In genomic region chr6:136887854-136888253, GRCm38 (mm10) we compare ENCODE assay signal across 10 mouse cellular contexts. TPM values are rescaled to one million over a fixed set of nuclear protein-coding genes. Genes with fewer than 3 reads are reported as not detected.
A peak's percentile ranks its signal among the peaks of the same experiment; 100 is the strongest.
DNase-seq lines count a peak whose midpoint lies in the region; ATAC-seq and TF ChIP-seq lines count a peak whose summit lies in the region.
"Had no signal": no experiment of that assay in that cellular context is flagged by ENCODE, and none has a peak within 500 bp of the region (broad histone marks: within the 10 kb centered on the region; RNA-seq: fewer than 3 reads in every experiment).

No protein-coding gene starts in this region.

- H3K36me3 ChIP-seq in lung, embryonic 16.5 days (ENCODE audit: control insufficient read depth, insufficient read depth, low read length) = no peaks in the 10 kb centered on the region
- no peaks in the 10 kb centered on the region for H3K36me3 ChIP-seq in forebrain, embryonic 14.5 days (ENCODE audit: control insufficient read depth, insufficient read depth, low read length)

- peak; percentile 95 for ATAC-seq in lung, embryonic 16.5 days (ENCODE audit: low read depth)
- no peak for ATAC-seq in megakaryocyte, adult 5-6 weeks (ENCODE audit: poor library complexity, severe bottlenecking)
- ATAC-seq in forebrain, embryonic 14.5 days = no peak

- intact Hi-C loops in gastrocnemius, adult 2 months (cut with DNase I) = no loop called here
- intact Hi-C loops in heart, postnatal 25 days (cut with DNase I) = no loop called here

- no peak overlapping the region for H3K9ac ChIP-seq in lung, embryonic 16.5 days (ENCODE audit: low read length)
- no peak overlapping the region for H3K9ac ChIP-seq in forebrain, embryonic 14.5 days (ENCODE audit: low read length)

- no peaks in the 10 kb centered on the region for H3K27me3 ChIP-seq in lung, embryonic 16.5 days (ENCODE audit: control insufficient read depth, insufficient read depth, low read depth, low read length)
- no peaks in the 10 kb centered on the region for H3K27me3 ChIP-seq in forebrain, embryonic 14.5 days (replicated peaks; ENCODE audit: control insufficient read depth, insufficient read depth, low read length)

- H3K9me3 ChIP-seq in lung, embryonic 16.5 days (ENCODE audit: control insufficient read depth, low read length) = no peaks in the 10 kb centered on the region
- no peaks in the 10 kb centered on the region for H3K9me3 ChIP-seq in forebrain, embryonic 14.5 days (replicated peaks; ENCODE audit: control insufficient read depth, low read length)

- TF ChIP-seq CTCF in gastrocnemius, adult 2 months (IDR thresholded peaks at IDR 0.05) = no peak

- WGBS in lung, embryonic 16.5 days = 30% methylated on average over 9 of the region's 9 CpGs
- WGBS in forebrain, embryonic 14.5 days = 81% methylated on average over 9 of the region's 9 CpGs

- no peak overlapping the region for H3K4me3 ChIP-seq in gastrocnemius, adult 2 months
- no peak overlapping the region for H3K4me3 ChIP-seq in lung, embryonic 16.5 days (ENCODE audit: low read length)
- H3K4me3 ChIP-seq in forebrain, embryonic 14.5 days (ENCODE audit: low read depth, low read length) = no peak overlapping the region
- H3K4me3 ChIP-seq: myocyte had no signal

- H3K4me1 ChIP-seq in lung, embryonic 16.5 days (replicated peaks; ENCODE audit: control insufficient read depth, insufficient read depth, low read length) = peaks cover 17% of the 10 kb centered on the region; the same call in 1 of the 2 replicates
- no peaks in the 10 kb centered on the region for H3K4me1 ChIP-seq in forebrain, embryonic 14.5 days (ENCODE audit: control insufficient read depth, insufficient read depth, low read length)

- no peak overlapping the region for H3K4me2 ChIP-seq in lung, embryonic 16.5 days (ENCODE audit: low read depth, low read length)
- H3K4me2 ChIP-seq in forebrain, embryonic 14.5 days (ENCODE audit: low read length) = no peak overlapping the region

- DNase-seq in adipocyte (ENCODE audit: low spot score) = peak; percentile 90
- peak; percentile 40 for DNase-seq in gastrocnemius, adult 2 months
- DNase-seq in heart, postnatal 25 days (ENCODE audit: low spot score) = peak; percentile 82
- DNase-seq in cerebellum, postnatal 25 days = no peak
- no peak for DNase-seq in forebrain, embryonic 14.5 days (ENCODE audit: low spot score)
- no peak for DNase-seq in left cerebral cortex, adult 9 months (ENCODE audit: low spot score in 2 of 2)

- H3K27ac ChIP-seq in gastrocnemius, adult 2 months = peak overlapping the region; percentile 67
- peak overlapping the region; percentile 84 for H3K27ac ChIP-seq in lung, embryonic 16.5 days (ENCODE audit: low read length)
- H3K27ac ChIP-seq in forebrain, embryonic 14.5 days (ENCODE audit: low read depth, low read length) = no peak overlapping the region

RNA-seq across cellular contexts. Expression of gene Mgp, which starts 12.2 kb away (rescaled TPM):
- 100 to 1,000 TPM in 1 of 2 experiments, 10 to 100 TPM in 1; 52.8 to 161 TPM for total RNA-seq in gastrocnemius, adult 2 months (2021)
- 100 to 1,000 TPM; 365 to 487 TPM for total RNA-seq in heart, postnatal 25 days (2021)
- 1,118 and 1,160 TPM in 2 replicates for polyA plus RNA-seq in lung, embryonic 16.5 days (2015; fragmentation: Nextera tagmentation; extraction: Ambion mirVana)
- total RNA-seq in megakaryocyte, adult 5-6 weeks (2015) = 0.42 and 1.5 TPM in 2 replicates
- total RNA-seq in megakaryocyte, adult 5-6 weeks (2017) = not detected in 2 replicates
- 5.0 and 9.4 TPM in 2 replicates for polyA plus RNA-seq in forebrain, embryonic 14.5 days (2014; fragmentation: Nextera tagmentation; extraction: Ambion mirVana)

RNA-seq across cellular contexts. Expression of gene Art4, which starts 30.3 kb away (rescaled TPM):
- under 1 TPM; 0.10 to 0.11 TPM for total RNA-seq in gastrocnemius, adult 2 months (2021)
- total RNA-seq in heart, postnatal 25 days (2021) = 10 to 100 TPM; 16.8 to 17.8 TPM
- polyA plus RNA-seq in lung, embryonic 16.5 days (2015; fragmentation: Nextera tagmentation; extraction: Ambion mirVana) = 7.1 and 7.8 TPM in 2 replicates
- 0.31 TPM in 1 of 2 replicates, not detected in the other for total RNA-seq in megakaryocyte, adult 5-6 weeks (2015)
- total RNA-seq in megakaryocyte, adult 5-6 weeks (2017) = 0.18 and 0.94 TPM in 2 replicates
- 0.14 TPM in 1 of 2 replicates, not detected in the other for polyA plus RNA-seq in forebrain, embryonic 14.5 days (2014; fragmentation: Nextera tagmentation; extraction: Ambion mirVana)
- total RNA-seq: left cerebral cortex, postnatal 36 days had no signal
- polyA plus RNA-seq: myocyte had no signal

RNA-seq across cellular contexts. Expression of gene Erp27, which starts 34.1 kb away (rescaled TPM):
- total RNA-seq in gastrocnemius, adult 2 months (2021) = under 1 TPM in 1 of 2 experiments, not detected in 1; 0.20 TPM
- total RNA-seq in heart, postnatal 25 days (2021) = not detected
- polyA plus RNA-seq in lung, embryonic 16.5 days (2015; fragmentation: Nextera tagmentation; extraction: Ambion mirVana) = 0.35 and 0.97 TPM in 2 replicates
- 1.6 and 3.5 TPM in 2 replicates for total RNA-seq in megakaryocyte, adult 5-6 weeks (2015)
- 1.6 and 4.7 TPM in 2 replicates for total RNA-seq in megakaryocyte, adult 5-6 weeks (2017)
- polyA plus RNA-seq in forebrain, embryonic 14.5 days (2014; fragmentation: Nextera tagmentation; extraction: Ambion mirVana) = 0.23 and 0.28 TPM in 2 replicates
- total RNA-seq: left cerebral cortex, postnatal 36 days had no signal

RNA-seq across cellular contexts. Expression of gene Pde6h, which starts 35.8 kb away (rescaled TPM):
- not detected for total RNA-seq in gastrocnemius, adult 2 months (2021)
- not detected for total RNA-seq in heart, postnatal 25 days (2021)
- 0.20 TPM in 1 of 2 replicates, not detected in the other for polyA plus RNA-seq in lung, embryonic 16.5 days (2015; fragmentation: Nextera tagmentation; extraction: Ambion mirVana)
- 0.02 and 0.04 TPM in 2 replicates for total RNA-seq in megakaryocyte, adult 5-6 weeks (2015)
- 0.11 and 0.16 TPM in 2 replicates for total RNA-seq in megakaryocyte, adult 5-6 weeks (2017)
- not detected in 2 replicates for polyA plus RNA-seq in forebrain, embryonic 14.5 days (2014; fragmentation: Nextera tagmentation; extraction: Ambion mirVana)

RNA-seq across cellular contexts. Expression of gene Smco3, which starts 52.6 kb away (rescaled TPM):
- total RNA-seq in gastrocnemius, adult 2 months (2021) = not detected
- not detected for total RNA-seq in heart, postnatal 25 days (2021)
- 3.3 and 3.5 TPM in 2 replicates for polyA plus RNA-seq in lung, embryonic 16.5 days (2015; fragmentation: Nextera tagmentation; extraction: Ambion mirVana)
- total RNA-seq in megakaryocyte, adult 5-6 weeks (2015) = 0.21 and 0.51 TPM in 2 replicates
- 0.26 and 0.49 TPM in 2 replicates for total RNA-seq in megakaryocyte, adult 5-6 weeks (2017)
- 1.1 and 1.5 TPM in 2 replicates for polyA plus RNA-seq in forebrain, embryonic 14.5 days (2014; fragmentation: Nextera tagmentation; extraction: Ambion mirVana)

Comparison
In these comparisons a context has a peak if more than half of its experiments do, and no peak if none do; other contexts are left out.
1. DNase-seq: peak in adipocyte (single experiment), gastrocnemius, adult 2 months (single experiment) and heart, postnatal 25 days (single experiment); none in cerebellum, postnatal 25 days (0 of 2), forebrain, embryonic 14.5 days (single experiment) and left cerebral cortex, adult 9 months (0 of 2).
2. RNA of gene Mgp, which starts 12.2 kb away (total RNA-seq): 365 to 487 TPM in heart, postnatal 25 days and 52.8 to 161 TPM in gastrocnemius, adult 2 months; 0.42 to 1.5 TPM in megakaryocyte, adult 5-6 weeks; every median in the first group is over 10 times any median in the second.
3. RNA of gene Art4, which starts 30.3 kb away (total RNA-seq): 16.8 to 17.8 TPM in heart, postnatal 25 days; 0.18 to 0.94 TPM in megakaryocyte, adult 5-6 weeks and 0.10 to 0.11 TPM in gastrocnemius, adult 2 months; every median in the first group is over 4 times any median in the second.